Mouse (Mus musculus): ENCODE results near the gene Dlk2. TPM values are rescaled to one million over a fixed set of nuclear protein-coding genes. Genes with fewer than 3 reads are reported as not detected.

The Dlk2 gene
- total RNA-seq, 2 experiments from 2014 or later = 0.78 to 1.3 TPM

- peak; percentile 59 for DNase-seq
Observed at GRCm38 (mm10) chr17:46272675-46273074, 24.5 kb upstream of the Dlk2 start.

- no peak for DNase-seq
Observed at GRCm38 (mm10) chr17:46273803-46274236, 23.4 kb upstream of the Dlk2 start.

- DNase-seq = no peak
Observed at GRCm38 (mm10) chr17:46274465-46274864, 22.8 kb upstream of the Dlk2 start.

- no peak for DNase-seq
Observed at GRCm38 (mm10) chr17:46275034-46275433, 22.2 kb upstream of the Dlk2 start.

GRCm38 (mm10) chr17:46275506-46275905, 21.7 kb upstream of the Dlk2 start:
- DNase-seq = no peak

GRCm38 (mm10) chr17:46277586-46277985, 19.6 kb upstream of the Dlk2 start:
- DNase-seq = no peak

- DNase-seq = peak; percentile 65
Observed at GRCm38 (mm10) chr17:46278011-46278765, 19.0 kb upstream of the Dlk2 start.

- peak; percentile 97 for DNase-seq
Observed at GRCm38 (mm10) chr17:46282483-46283123, 14.6 kb upstream of the Dlk2 start, which contains the start of gene Tjap1. Gene Tjap1, minus strand, starts transcription at chr17:46283026.

- DNase-seq = no peak
Observed at GRCm38 (mm10) chr17:46283140-46283539, 14.1 kb upstream of the Dlk2 start.

GRCm38 (mm10) chr17:46283911-46284310, 13.3 kb upstream of the Dlk2 start:
- no peak for DNase-seq

GRCm38 (mm10) chr17:46284653-46285052, 12.6 kb upstream of the Dlk2 start:
- no peak for DNase-seq

- no peak for DNase-seq
Observed at GRCm38 (mm10) chr17:46285407-46285806, 11.8 kb upstream of the Dlk2 start.

GRCm38 (mm10) chr17:46287678-46288095, 9.5 kb upstream of the Dlk2 start:
- DNase-seq = peak; percentile 57

- DNase-seq = no peak
Observed at GRCm38 (mm10) chr17:46296601-46297000, 620 bp upstream of the Dlk2 start.

- DNase-seq = no peak
Observed at GRCm38 (mm10) chr17:46297028-46297363, 225 bp upstream of the Dlk2 start.

- peak; percentile 92 for DNase-seq
Observed at GRCm38 (mm10) chr17:46298220-46298913, 1.1 kb downstream of the Dlk2 start.

GRCm38 (mm10) chr17:46301892-46302291, 4.7 kb downstream of the Dlk2 start:
- DNase-seq = no peak

- no peak for DNase-seq
Observed at GRCm38 (mm10) chr17:46304184-46304583, 7.0 kb downstream of the Dlk2 start.

- DNase-seq = no peak
Observed at GRCm38 (mm10) chr17:46306956-46307355, 9.7 kb downstream of the Dlk2 start.

- no peak for DNase-seq
Observed at GRCm38 (mm10) chr17:46309835-46310234, 12.6 kb downstream of the Dlk2 start.

- no peak for DNase-seq
Observed at GRCm38 (mm10) chr17:46310515-46310914, 13.3 kb downstream of the Dlk2 start.

- no peak for DNase-seq
Observed at GRCm38 (mm10) chr17:46313135-46313715, 16.0 kb downstream of the Dlk2 start.

- DNase-seq = no peak
Observed at GRCm38 (mm10) chr17:46315813-46316212, 18.6 kb downstream of the Dlk2 start.

Data from adrenal gland, postnatal 10 days (tissue).